Mouse (Mus musculus) liver, embryonic 16.5 days (tissue): ENCODE measurements around the gene Shb. TPM values are rescaled to one million over a fixed set of nuclear protein-coding genes. Genes with fewer than 3 reads are reported as not detected.
A peak's percentile ranks its signal among the peaks of the same experiment; 100 is the strongest.

Experiments
- ATAC-seq: fragments of 200-750 bp; cut with Nextera tagmentation; 2 replicates; pipeline ENCODE4 v1.8.0; 2017; ENCODE audit warnings: low read depth, mild to moderate bottlenecking, moderate number of reproducible peaks, moderate library complexity
- H3K27ac ChIP-seq: fragments of 300-500 bp; sonication (generic); 2 replicates; pipeline ENCODE4 v1.5.1; 2014; ENCODE audit warnings: mild to moderate bottlenecking, low read length
- H3K27me3 ChIP-seq: fragments of 300-500 bp; sonication (generic); 2 replicates; pipeline ENCODE4 v1.6.1; 2014; ENCODE audit warnings: low read depth, low read length, mixed read lengths; ENCODE audit not compliant: control insufficient read depth, insufficient read depth
- H3K36me3 ChIP-seq: fragments of 300-500 bp; sonication (generic); 2 replicates; pipeline ENCODE4 v1.6.1; 2014; ENCODE audit warnings: mild to moderate bottlenecking; ENCODE audit not compliant: control insufficient read depth, insufficient read depth
- H3K4me1 ChIP-seq: fragments of 300-500 bp; sonication (generic); 2 replicates; pipeline ENCODE4 v1.6.1; 2014; ENCODE audit warnings: low read depth, low read length, mixed read lengths; ENCODE audit not compliant: control insufficient read depth
- H3K4me2 ChIP-seq: fragments of 300-500 bp; sonication (generic); 2 replicates; pipeline ENCODE4 v1.6.1; 2014; ENCODE audit warnings: low read depth, low read length, mixed read lengths
- H3K4me3 ChIP-seq: fragments of 300-500 bp; sonication (generic); 2 replicates; pipeline ENCODE4 v1.5.1; 2014; ENCODE audit warnings: low read depth, mild to moderate bottlenecking, low read length
- H3K9ac ChIP-seq: fragments of 300-500 bp; sonication (generic); 2 replicates; pipeline ENCODE4 v1.6.1; 2014; ENCODE audit warnings: low read depth, low read length
- H3K9me3 ChIP-seq: fragments of 300-500 bp; sonication (generic); replicated peaks from 2 replicates; pipeline ENCODE4 v1.6.1; 2016; ENCODE audit warnings: low read length; ENCODE audit not compliant: control insufficient read depth
- WGBS: fragments of 180-500 bp; shearing (Covaris S2); extraction: QIAGEN DNeasy Blood & Tissue Kit; methylation state at CpG from one replicate; pipeline ENCODE4 v1.1.7; 2014; ENCODE audit not compliant: insufficient replicate concordance; 5-methylcytosine and 5-hydroxymethylcytosine counted together
- polyA plus RNA-seq: library from polyadenylated mRNA; unstranded; fragments of >200 nt; fragmentation: Nextera tagmentation; extraction: Ambion mirVana; gene quantifications from 2 replicates; pipeline ENCODE4 v1.2.1, GENCODE M21; 2015

Gene Shb
- polyA plus RNA-seq, 1 experiment from 2014 or later, result 1.4 TPM

DNA sequence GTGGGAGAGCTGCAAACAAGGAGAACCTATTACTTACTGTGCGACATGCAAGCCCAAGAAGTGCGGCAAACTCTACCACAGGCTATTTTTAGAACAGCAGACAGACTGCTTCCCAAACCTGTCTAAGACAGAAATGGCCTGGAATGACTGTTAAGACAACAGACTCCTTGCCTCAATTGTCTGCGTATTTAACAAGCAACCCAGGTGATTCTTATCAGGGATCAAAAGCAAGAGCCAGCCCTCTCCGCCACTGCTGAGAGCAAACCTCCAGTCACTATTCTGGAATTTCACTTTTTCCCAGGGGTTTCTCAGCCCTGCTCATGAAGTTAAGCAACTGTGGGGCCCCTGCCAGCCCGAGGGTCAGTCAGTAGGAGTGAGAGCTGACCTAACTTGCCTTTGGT is 39.6 kb downstream of the Shb start:
- Histone ChIP-seq H3K9ac (0 out of 2 replicates have a peak overlapping the region, but pooled peaks have one; percentile 0), H3K27ac (peak overlapping the region; percentile 33; the same call in 1 of the 2 replicates), H3K36me3 (peaks cover 2% of the 10 kb centered on the region; the same call in 1 of the 2 replicates), H3K9me3 (no peaks in the 10 kb centered on the region), H3K4me2 (peak overlapping the region; percentile 48), H3K27me3 (no peaks in the 10 kb centered on the region), H3K4me1 (peaks cover 75% of the 10 kb centered on the region), H3K4me3 (no peak overlapping the region)
- WGBS, result 17% methylated on average over 5 of the region's 5 CpGs
- no peak for ATAC-seq

GRCm38 (mm10) chr4:45491685-45492601 is 40.3 kb downstream of the Shb start:
- H3K9me3 ChIP-seq, result no peaks in the 10 kb centered on the region
- H3K4me2 ChIP-seq, result peak overlapping the region; percentile 48; the same call in 1 of the 2 replicates
- peaks cover 2% of the 10 kb centered on the region for H3K36me3 ChIP-seq
- 39% methylated on average over 16 of the region's 16 CpGs for WGBS
- H3K27ac ChIP-seq, result peak overlapping the region; percentile 62
- peak overlapping the region; percentile 5; the same call in 1 of the 2 replicates for H3K9ac ChIP-seq
- H3K4me1 ChIP-seq, result peaks cover 79% of the 10 kb centered on the region
- H3K4me3 ChIP-seq, result no peak overlapping the region
- H3K27me3 ChIP-seq, result no peaks in the 10 kb centered on the region
- ATAC-seq, result no peak

DNA sequence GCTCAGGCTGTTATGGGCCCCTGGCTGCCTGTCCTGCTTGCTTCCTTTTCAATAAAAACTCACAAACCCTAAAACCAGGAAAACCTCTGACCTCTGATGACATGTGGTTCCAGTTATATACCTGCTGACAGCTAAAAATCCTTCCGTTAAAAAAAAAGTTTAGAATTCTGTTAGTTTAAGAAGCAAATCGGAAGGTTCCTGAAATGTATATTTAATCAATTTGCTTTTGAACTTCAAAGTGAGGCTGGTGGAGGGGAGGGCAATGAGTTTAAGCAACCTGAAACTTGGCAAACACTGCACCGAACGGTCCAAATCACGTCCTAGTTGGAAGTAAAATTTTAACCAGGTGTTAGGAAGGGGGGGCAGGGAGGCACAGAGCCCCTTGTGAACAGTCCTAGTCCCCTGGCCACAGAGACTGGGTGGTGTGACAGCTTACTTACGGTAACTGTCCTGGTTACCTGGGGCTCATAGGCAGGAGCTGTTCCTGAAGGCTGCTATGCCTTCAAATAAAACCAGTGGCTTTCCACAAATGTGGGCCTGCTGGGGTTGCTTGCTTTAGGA is 41.1 kb downstream of the Shb start:
- 61% methylated on average over 6 of the region's 6 CpGs for WGBS
- Histone ChIP-seq H3K9ac (peak overlapping the region; percentile 5; the same call in 1 of the 2 replicates), H3K9me3 (no peaks in the 10 kb centered on the region), H3K4me2 (0 out of 2 replicates have a peak overlapping the region, but pooled peaks have one; percentile 1), H3K27me3 (no peaks in the 10 kb centered on the region), H3K36me3 (peaks cover 2% of the 10 kb centered on the region), H3K4me1 (peaks cover 78% of the 10 kb centered on the region), H3K27ac (peak overlapping the region; percentile 62), H3K4me3 (no peak overlapping the region)
- peak; percentile 66 for ATAC-seq

DNA sequence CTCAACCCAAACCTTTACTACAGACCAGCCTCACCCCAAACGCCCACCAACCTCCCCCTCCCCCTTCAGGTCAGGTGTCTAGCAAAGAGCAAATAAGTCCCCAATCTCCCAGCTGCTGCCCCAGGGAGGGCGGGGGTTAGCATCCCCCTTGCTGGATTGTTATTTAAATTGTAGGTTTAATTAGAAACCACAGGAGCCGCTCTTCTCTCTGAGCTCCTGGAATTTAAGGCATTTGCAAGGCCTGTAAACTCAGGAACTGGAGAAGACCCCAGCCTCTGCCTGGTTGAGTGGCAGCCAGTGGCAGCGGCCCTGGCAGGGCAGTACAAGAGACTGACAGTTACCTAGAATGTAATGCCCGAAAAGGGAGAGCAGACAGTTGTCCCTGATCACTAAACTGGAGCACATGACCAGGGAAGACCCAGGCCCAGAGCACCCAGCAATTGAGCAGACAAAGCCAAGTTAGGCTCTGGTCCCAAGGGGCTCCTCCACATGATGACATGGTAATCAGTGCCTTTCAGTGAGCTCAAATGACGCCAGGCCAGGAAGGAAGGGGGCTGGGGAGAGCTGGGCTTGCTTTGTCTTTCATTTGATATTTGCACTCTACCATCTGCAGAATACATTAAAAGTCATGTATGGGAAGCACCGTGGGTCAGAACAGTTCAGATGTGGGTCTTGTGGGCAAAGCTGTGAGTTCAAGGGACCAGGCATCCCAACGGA is 42.1 kb downstream of the Shb start:
- no peaks in the 10 kb centered on the region for H3K27me3 ChIP-seq
- H3K4me2 ChIP-seq, result no peak overlapping the region
- H3K9ac ChIP-seq, result no peak overlapping the region
- H3K4me1 ChIP-seq, result peaks cover 71% of the 10 kb centered on the region
- H3K9me3 ChIP-seq, result no peaks in the 10 kb centered on the region
- 49% methylated on average over 8 of the region's 8 CpGs for WGBS
- peak overlapping the region; percentile 48 for H3K27ac ChIP-seq
- no peak overlapping the region for H3K4me3 ChIP-seq
- H3K36me3 ChIP-seq, result peaks cover 5% of the 10 kb centered on the region
- no peak for ATAC-seq

DNA sequence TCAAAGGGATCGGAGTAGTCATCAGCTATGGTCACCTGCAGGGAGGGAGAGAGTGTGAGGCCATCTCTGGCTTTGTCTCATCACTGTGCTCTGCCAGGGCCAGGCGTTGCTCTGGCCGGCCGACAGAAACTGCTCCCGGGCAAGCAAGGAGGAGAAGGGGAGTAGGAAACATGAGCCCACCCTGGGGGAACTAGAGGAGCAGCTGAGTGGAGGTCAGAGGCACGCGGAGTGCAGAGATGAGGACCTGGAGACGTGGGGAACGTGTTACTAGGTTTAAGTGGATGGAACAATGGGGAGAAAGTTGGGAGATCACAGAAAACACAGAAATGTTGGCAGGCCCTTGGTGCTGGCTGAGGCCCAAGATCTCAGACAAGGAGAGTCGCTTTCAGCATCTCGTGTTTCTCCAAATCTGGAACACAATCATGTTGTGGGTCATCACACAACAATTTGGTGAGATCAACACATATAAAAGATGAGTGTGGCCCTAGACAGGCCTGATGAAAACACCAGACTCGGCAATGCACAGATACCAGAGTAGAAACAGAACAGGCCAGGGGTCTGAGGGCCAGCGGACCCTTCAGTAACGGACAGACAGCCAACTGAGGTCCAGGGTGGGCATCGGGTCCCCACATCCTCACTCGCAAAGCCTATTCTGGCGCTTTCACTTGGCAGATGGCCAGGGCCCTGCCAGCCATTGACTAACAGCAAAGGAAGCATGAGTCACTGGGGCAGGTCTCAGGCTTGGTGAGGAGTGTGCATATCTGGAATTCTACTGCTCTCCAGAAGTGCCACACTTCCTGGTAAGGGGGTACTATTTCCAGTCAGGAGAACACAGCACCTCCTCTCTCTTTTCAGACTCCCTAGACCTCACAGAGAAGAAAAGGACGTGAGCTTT is 42.9 kb downstream of the Shb start:
- Histone ChIP-seq H3K4me2 (no peak overlapping the region), H3K4me3 (no peak overlapping the region), H3K4me1 (peaks cover 69% of the 10 kb centered on the region), H3K27me3 (no peaks in the 10 kb centered on the region), H3K9me3 (no peaks in the 10 kb centered on the region), H3K27ac (no peak overlapping the region), H3K9ac (no peak overlapping the region), H3K36me3 (peaks cover 5% of the 10 kb centered on the region)
- no peak for ATAC-seq
- 62% methylated on average over 18 of the region's 18 CpGs for WGBS

DNA sequence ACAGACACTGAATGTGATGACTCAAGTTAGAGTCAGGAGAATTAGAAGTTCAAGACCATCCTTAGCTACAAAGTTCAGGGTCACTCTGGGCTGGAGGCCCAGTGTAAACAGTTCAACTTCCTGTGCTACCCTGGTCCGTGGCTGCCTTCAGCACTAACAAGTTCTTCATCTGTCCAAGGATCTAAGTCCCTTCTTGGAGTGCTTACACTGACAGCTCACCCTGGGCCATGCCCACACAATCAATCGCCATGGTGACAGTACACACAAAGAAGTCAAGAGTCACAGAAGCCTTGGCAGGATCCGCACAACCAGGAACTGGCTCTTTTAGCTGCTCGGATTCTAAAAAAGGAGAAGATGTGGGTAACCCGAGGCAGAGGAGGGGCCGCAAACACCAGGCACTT is 44.6 kb downstream of the Shb start:
- no peak overlapping the region for H3K9ac ChIP-seq
- H3K9me3 ChIP-seq, result no peaks in the 10 kb centered on the region
- WGBS, result 25% methylated on average over 6 of the region's 6 CpGs
- no peak for ATAC-seq
- H3K36me3 ChIP-seq, result peaks cover 5% of the 10 kb centered on the region
- H3K4me3 ChIP-seq, result no peak overlapping the region
- H3K4me2 ChIP-seq, result no peak overlapping the region
- no peaks in the 10 kb centered on the region for H3K27me3 ChIP-seq
- H3K4me1 ChIP-seq, result peaks cover 69% of the 10 kb centered on the region
- 0 out of 2 replicates have a peak overlapping the region, but pooled peaks have one; percentile 2 for H3K27ac ChIP-seq

- no peak overlapping the region for H3K9ac ChIP-seq
These were observed 47.2 kb downstream of the Shb start for GRCm38 (mm10) chr4:45485024-45485423.

More at GRCm38 (mm10) chr4:45485024-45485423, 47.2 kb downstream of the Shb start:
- Histone ChIP-seq H3K9me3 (no peaks in the 10 kb centered on the region), H3K4me2 (no peak overlapping the region), H3K27me3 (no peaks in the 10 kb centered on the region), H3K4me1 (peaks cover 76% of the 10 kb centered on the region), H3K4me3 (no peak overlapping the region), H3K36me3 (peaks cover 5% of the 10 kb centered on the region), H3K27ac (no peak overlapping the region; the same call in 1 of the 2 replicates)
- ATAC-seq, result no peak
- 71% methylated on average over 5 of the region's 5 CpGs for WGBS
